Mouse (Mus musculus): ENCODE measurements around the gene Celsr1. TPM values are rescaled to one million over a fixed set of nuclear protein-coding genes. Genes with fewer than 3 reads are reported as not detected.

The Celsr1 gene
- polyA plus RNA-seq, 1 experiment: 0.49 TPM

DNA sequence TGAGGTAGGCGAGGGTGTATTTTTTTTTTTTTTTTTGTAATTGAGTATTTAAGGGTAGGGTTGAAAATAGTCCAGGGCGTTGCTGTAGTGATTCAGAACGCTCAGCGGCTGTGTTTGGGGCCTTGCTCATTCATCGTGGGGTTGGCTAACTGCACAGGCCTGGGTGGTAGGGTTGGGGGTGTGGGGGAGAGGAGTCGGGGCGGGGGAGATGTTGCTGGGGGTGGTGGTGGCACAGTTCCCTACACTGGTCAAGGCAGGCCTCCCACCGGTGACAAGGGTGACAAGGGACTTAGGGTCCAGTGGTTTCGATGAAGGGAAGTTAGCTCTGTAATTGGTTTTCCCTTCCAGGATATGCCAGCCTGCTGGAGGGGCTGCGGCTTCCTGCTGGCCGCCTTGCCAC lies 36.8 kb upstream of the Celsr1 start:
- Histone ChIP-seq H3K4me1 (ENCODE audit: control insufficient read depth, insufficient read depth, low read length) (peaks cover 65% of the 10 kb centered on the region), H3K27ac (ENCODE audit: insufficient read depth, low read length) (no peak overlapping the region), H3K4me3 (replicated peaks; ENCODE audit: insufficient read depth, low read depth, low read length) (no peak overlapping the region), H3K27me3 (ENCODE audit: control insufficient read depth, insufficient read depth, low read length) (no peaks in the 10 kb centered on the region)
- WGBS: 59% methylated on average over 11 of the region's 11 CpGs
- no peak for DNase-seq
- TF ChIP-seq POLR2A (IDR thresholded peaks at IDR 0.05; ENCODE audit: borderline replicate concordance, insufficient read depth, low read length) (no peak), CTCF (IDR thresholded peaks at IDR 0.05; ENCODE audit: borderline replicate concordance, insufficient read depth, low read depth, low read length) (no peak)

- Histone ChIP-seq H3K27ac (ENCODE audit: insufficient read depth, low read length) (peak overlapping the region; percentile 77), H3K4me1 (ENCODE audit: control insufficient read depth, insufficient read depth, low read length) (peaks cover 65% of the 10 kb centered on the region), H3K4me3 (replicated peaks; ENCODE audit: insufficient read depth, low read depth, low read length) (no peak overlapping the region), H3K27me3 (ENCODE audit: control insufficient read depth, insufficient read depth, low read length) (no peaks in the 10 kb centered on the region)
- TF ChIP-seq POLR2A (IDR thresholded peaks at IDR 0.05; ENCODE audit: borderline replicate concordance, insufficient read depth, low read length) (no peak), CTCF (IDR thresholded peaks at IDR 0.05; ENCODE audit: borderline replicate concordance, insufficient read depth, low read depth, low read length) (0 out of 2 replicates have a peak, but pooled peaks have one; percentile 9)
- peak; percentile 65 to 74 for DNase-seq
- WGBS: 39% methylated on average over 10 of the region's 10 CpGs
These were observed 35.6 kb upstream of the Celsr1 start for GRCm38 (mm10) chr15:86069011-86069791.

DNA sequence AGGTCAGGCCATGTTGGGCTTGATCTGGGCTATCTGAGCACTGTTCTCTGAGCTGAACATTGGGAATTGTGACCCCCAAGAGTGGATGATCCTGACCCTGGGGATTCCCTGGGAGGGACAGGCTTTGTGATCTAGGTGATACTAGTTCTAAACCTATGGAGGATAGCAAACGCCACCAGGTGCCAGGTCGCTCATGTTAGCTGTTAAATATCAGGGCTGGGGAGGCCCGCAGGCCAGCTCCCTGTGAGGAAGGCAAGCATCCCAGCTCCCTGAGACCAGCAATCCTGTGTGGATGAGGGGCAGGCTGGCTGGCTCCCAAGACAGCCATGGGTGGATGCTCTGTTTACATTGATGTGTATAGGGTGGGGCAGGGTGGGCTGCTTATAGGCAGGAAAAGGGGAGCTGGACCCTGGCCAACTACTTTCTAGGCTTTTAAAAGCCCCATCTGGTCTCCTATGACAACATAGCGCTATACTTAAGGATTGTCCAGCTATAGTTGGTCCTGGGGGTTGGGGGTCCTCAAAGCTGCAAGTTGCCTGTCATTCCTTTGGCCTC lies 34.4 kb upstream of the Celsr1 start:
- DNase-seq: no peak
- H3K27ac ChIP-seq (ENCODE audit: insufficient read depth, low read length): 0 out of 2 replicates have a peak overlapping the region, but pooled peaks have one; percentile 6
- H3K27me3 ChIP-seq (ENCODE audit: control insufficient read depth, insufficient read depth, low read length): no peaks in the 10 kb centered on the region
- peaks cover 55% of the 10 kb centered on the region for H3K4me1 ChIP-seq (ENCODE audit: control insufficient read depth, insufficient read depth, low read length)
- no peak overlapping the region for H3K4me3 ChIP-seq (replicated peaks; ENCODE audit: insufficient read depth, low read depth, low read length)
- TF ChIP-seq CTCF (IDR thresholded peaks at IDR 0.05; ENCODE audit: borderline replicate concordance, insufficient read depth, low read depth, low read length) (no peak), POLR2A (IDR thresholded peaks at IDR 0.05; ENCODE audit: borderline replicate concordance, insufficient read depth, low read length) (no peak)
- 33% methylated on average over 4 of the region's 4 CpGs for WGBS

DNA sequence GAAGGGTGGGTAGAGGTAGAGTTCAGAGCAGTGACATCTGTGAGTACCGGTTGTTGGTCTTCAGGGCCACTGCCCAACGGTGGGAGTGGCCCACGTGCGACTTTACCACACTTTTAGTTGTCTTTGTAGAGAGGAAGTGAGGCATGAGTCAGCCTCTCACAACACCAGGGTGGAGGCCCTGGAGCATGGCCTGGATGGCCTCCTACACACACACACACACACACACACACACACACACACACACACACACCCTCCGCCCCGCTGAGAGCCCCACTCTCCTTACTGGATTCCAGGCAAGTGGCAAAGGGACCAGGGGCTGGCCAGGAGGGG lies 34.0 kb upstream of the Celsr1 start:
- no peak for TF ChIP-seq CTCF (IDR thresholded peaks at IDR 0.05; ENCODE audit: borderline replicate concordance, insufficient read depth, low read depth, low read length)
- H3K4me3 ChIP-seq (replicated peaks; ENCODE audit: insufficient read depth, low read depth, low read length): no peak overlapping the region
- H3K4me1 ChIP-seq (ENCODE audit: control insufficient read depth, insufficient read depth, low read length): peaks cover 53% of the 10 kb centered on the region
- H3K27me3 ChIP-seq (ENCODE audit: control insufficient read depth, insufficient read depth, low read length): no peaks in the 10 kb centered on the region
- no peak for DNase-seq
- WGBS: 43% methylated on average over 6 of the region's 6 CpGs
- peak overlapping the region; percentile 6; the same call in 1 of the 2 replicates for H3K27ac ChIP-seq (ENCODE audit: insufficient read depth, low read length)

GRCm38 (mm10) chr15:86066836-86067580 lies 33.4 kb upstream of the Celsr1 start:
- no peak for DNase-seq
- peaks cover 49% of the 10 kb centered on the region for H3K4me1 ChIP-seq (ENCODE audit: control insufficient read depth, insufficient read depth, low read length)
- H3K27ac ChIP-seq (ENCODE audit: insufficient read depth, low read length): no peak overlapping the region
- H3K4me3 ChIP-seq (replicated peaks; ENCODE audit: insufficient read depth, low read depth, low read length): no peak overlapping the region
- TF ChIP-seq CTCF (IDR thresholded peaks at IDR 0.05; ENCODE audit: borderline replicate concordance, insufficient read depth, low read depth, low read length) (no peak), POLR2A (IDR thresholded peaks at IDR 0.05; ENCODE audit: borderline replicate concordance, insufficient read depth, low read length) (no peak)
- WGBS: 39% methylated on average over 14 of the region's 14 CpGs
- no peaks in the 10 kb centered on the region for H3K27me3 ChIP-seq (ENCODE audit: control insufficient read depth, insufficient read depth, low read length)

DNA sequence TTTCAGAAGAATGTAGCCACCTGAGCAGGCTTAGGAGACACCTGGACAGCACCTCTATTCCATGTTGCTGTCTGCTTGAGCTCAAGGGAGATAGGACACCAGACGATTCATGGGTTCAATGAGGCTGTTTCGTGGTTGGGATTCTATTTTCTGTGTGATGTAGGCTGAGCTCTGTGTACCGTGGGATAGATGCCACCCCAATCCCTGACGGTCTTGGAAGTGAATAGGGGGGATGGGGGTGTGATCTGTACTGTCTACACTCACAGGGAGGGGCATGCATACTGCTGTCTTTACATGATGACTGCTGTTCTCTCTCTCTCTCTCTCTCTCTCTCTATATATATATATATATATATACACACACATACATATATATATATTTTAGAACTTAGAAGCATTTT lies 31.8 kb upstream of the Celsr1 start:
- 72% methylated on average over 4 of the region's 4 CpGs for WGBS
- TF ChIP-seq CTCF (IDR thresholded peaks at IDR 0.05; ENCODE audit: borderline replicate concordance, insufficient read depth, low read depth, low read length) (no peak), POLR2A (IDR thresholded peaks at IDR 0.05; ENCODE audit: borderline replicate concordance, insufficient read depth, low read length) (no peak)
- Histone ChIP-seq H3K4me3 (replicated peaks; ENCODE audit: insufficient read depth, low read depth, low read length) (no peak overlapping the region), H3K4me1 (ENCODE audit: control insufficient read depth, insufficient read depth, low read length) (peaks cover 49% of the 10 kb centered on the region), H3K27ac (ENCODE audit: insufficient read depth, low read length) (no peak overlapping the region), H3K27me3 (ENCODE audit: control insufficient read depth, insufficient read depth, low read length) (no peaks in the 10 kb centered on the region)
- DNase-seq: no peak

- peaks cover 49% of the 10 kb centered on the region for H3K4me1 ChIP-seq (ENCODE audit: control insufficient read depth, insufficient read depth, low read length)
- no peak overlapping the region for H3K27ac ChIP-seq (ENCODE audit: insufficient read depth, low read length)
- 95% methylated on average over 3 of the region's 3 CpGs for WGBS
- no peaks in the 10 kb centered on the region for H3K27me3 ChIP-seq (ENCODE audit: control insufficient read depth, insufficient read depth, low read length)
- no peak overlapping the region for H3K4me3 ChIP-seq (replicated peaks; ENCODE audit: insufficient read depth, low read depth, low read length)
- TF ChIP-seq CTCF (IDR thresholded peaks at IDR 0.05; ENCODE audit: borderline replicate concordance, insufficient read depth, low read depth, low read length) (no peak), POLR2A (IDR thresholded peaks at IDR 0.05; ENCODE audit: borderline replicate concordance, insufficient read depth, low read length) (no peak)
- DNase-seq: no peak
These were observed 31.3 kb upstream of the Celsr1 start for GRCm38 (mm10) chr15:86064850-86065229.
